Mouse (Mus musculus) megakaryocyte, embryonic 14.5 days (primary cell): Measurements from ENCODE around the gene Tspan12.

Source experiments
- FLI1 ChIP-seq: IDR thresholded peaks from 2 replicates; pipeline ENCODE4 v1.6.1; 2012; ENCODE audit warnings: low read length, inconsistent platforms, mixed read lengths
- GATA1 ChIP-seq: IDR thresholded peaks from 3 replicates; pipeline ENCODE4 v1.6.1; 2012; ENCODE audit warnings: mixed read lengths, low read length, inconsistent platforms, borderline replicate concordance

- TF ChIP-seq GATA1 = no peak
- no peak for TF ChIP-seq FLI1
These were observed 22.4 kb downstream of the Tspan12 start for GRCm38 (mm10) chr6:21829930-21830329.
